8 mouse cellular contexts compared by ENCODE assay signal in the genomic region with DNA sequence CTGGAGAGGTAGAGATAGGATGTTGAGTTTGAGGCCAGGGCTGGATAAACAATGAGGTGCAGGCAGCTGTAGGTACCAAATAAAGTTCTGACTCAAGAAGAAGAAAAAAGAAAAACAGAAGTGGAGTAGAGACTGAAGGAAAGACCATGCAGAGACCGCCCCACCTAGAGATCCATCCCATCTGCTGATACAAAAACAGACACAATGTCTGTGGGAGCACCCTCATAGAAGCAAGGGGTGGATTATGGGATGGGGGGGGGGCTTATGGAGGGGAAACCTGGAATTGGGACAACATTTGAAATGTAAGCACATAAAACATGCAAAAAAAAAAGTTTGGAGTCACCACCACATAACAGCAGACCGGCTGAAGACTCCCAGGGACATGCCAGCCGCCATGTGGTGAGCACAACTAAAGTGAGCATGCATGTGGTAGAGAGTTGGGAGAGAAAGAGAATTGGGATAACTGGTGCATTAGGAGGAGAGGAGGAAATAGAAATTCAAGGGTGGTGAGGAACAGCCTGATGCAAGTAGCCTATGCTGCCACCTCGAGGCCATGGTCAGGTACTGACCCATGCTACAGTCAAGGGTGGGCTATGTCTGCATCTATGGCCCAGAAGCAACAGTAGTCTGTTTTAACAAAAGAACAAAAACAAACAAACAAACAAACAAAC.
DNase-seq lines count a peak whose midpoint lies in the region; ATAC-seq lines count a peak whose summit lies in the region.

No protein-coding gene starts in this region.

- no peak overlapping the region for H3K4me3 ChIP-seq in forebrain, embryonic 15.5 days
- H3K4me3 ChIP-seq in hindbrain, embryonic 16.5 days (ENCODE audit: low read length) = no peak overlapping the region

- no peaks in the 10 kb centered on the region for H3K9me3 ChIP-seq in forebrain, embryonic 15.5 days
- no peaks in the 10 kb centered on the region for H3K9me3 ChIP-seq in hindbrain, embryonic 16.5 days (ENCODE audit: control insufficient read depth, low read length)

- no peak overlapping the region for H3K9ac ChIP-seq in forebrain, embryonic 15.5 days (replicated peaks)
- no peak overlapping the region for H3K9ac ChIP-seq in hindbrain, embryonic 16.5 days (ENCODE audit: low read depth, low read length)

- 0 out of 2 replicates have a peak, but pooled peaks cover 3% of the 10 kb centered on the region for H3K4me1 ChIP-seq in forebrain, embryonic 15.5 days
- no peaks in the 10 kb centered on the region for H3K4me1 ChIP-seq in hindbrain, embryonic 16.5 days (ENCODE audit: control insufficient read depth, insufficient read depth, low read depth, low read length)

- DNase-seq in CD4-positive, CD25-positive, alpha-beta regulatory T cell, adult 2 months (ENCODE audit: low read depth, low spot score) = peak; percentile 2
- peak; percentile 27 for DNase-seq in cerebellum, adult 11-12 months
- DNase-seq in layer of hippocampus, postnatal 36 days = peak; percentile 39 to 44
- peak; percentile 40 for DNase-seq in right cerebral cortex, postnatal 25 days

- H3K27ac ChIP-seq in forebrain, embryonic 15.5 days (replicated peaks) = no peak overlapping the region
- H3K27ac ChIP-seq in hindbrain, embryonic 16.5 days (ENCODE audit: low read depth, low read length) = no peak overlapping the region

- no peak for ATAC-seq in CD4-positive, CD25-positive, alpha-beta regulatory T cell, adult 4 months
- ATAC-seq in forebrain, embryonic 15.5 days (replicated peaks) = peak; percentile 98
- ATAC-seq in hindbrain, embryonic 16.5 days = peak; percentile 98
- ATAC-seq in megakaryocyte-erythroid progenitor cell, adult 5-6 weeks (replicated peaks; ENCODE audit: low FRiP score, low TSS enrichment, poor library complexity, severe bottlenecking) = 0 out of 2 replicates have a peak, but pooled peaks have one; percentile 57

- WGBS in forebrain, embryonic 15.5 days = 33% methylated on average over 4 of the region's 4 CpGs
- 41% methylated on average over 4 of the region's 4 CpGs for WGBS in hindbrain, embryonic 16.5 days

- H3K36me3 ChIP-seq in forebrain, embryonic 15.5 days = no peaks in the 10 kb centered on the region
- no peaks in the 10 kb centered on the region for H3K36me3 ChIP-seq in hindbrain, embryonic 16.5 days (ENCODE audit: control insufficient read depth, insufficient read depth, low read length)

- peaks cover 3% of the 10 kb centered on the region; the same call in 1 of the 2 replicates for H3K27me3 ChIP-seq in forebrain, embryonic 15.5 days
- no peaks in the 10 kb centered on the region for H3K27me3 ChIP-seq in hindbrain, embryonic 16.5 days (replicated peaks; ENCODE audit: control insufficient read depth, insufficient read depth, low read length)

- H3K4me2 ChIP-seq in forebrain, embryonic 15.5 days (replicated peaks) = no peak overlapping the region
- H3K4me2 ChIP-seq in hindbrain, embryonic 16.5 days (ENCODE audit: low read length) = no peak overlapping the region
